Mouse (Mus musculus) heart, embryonic 15.5 days (tissue): ENCODE results near the gene Mrpl23. TPM values are rescaled to one million over a fixed set of nuclear protein-coding genes. Genes with fewer than 3 reads are reported as not detected.

ENCODE experiments used
- ATAC-seq: fragments of 200-750 bp; cut with Nextera tagmentation; replicated peaks from 2 replicates; pipeline ENCODE4 v1.8.0; 2017; ENCODE audit warnings: low read depth, moderate TSS enrichment; ENCODE audit not compliant: insufficient number of reproducible peaks, insufficient read depth, low FRiP score
- H3K27ac ChIP-seq: fragments of 300-500 bp; sonication (generic); 2 replicates; pipeline ENCODE4 v1.5.1; 2015; ENCODE audit warnings: mild to moderate bottlenecking, inconsistent platforms
- H3K27me3 ChIP-seq: fragments of 300-500 bp; sonication (generic); 2 replicates; pipeline ENCODE4 v1.6.1; 2015; ENCODE audit warnings: inconsistent platforms
- H3K36me3 ChIP-seq: fragments of 300-500 bp; sonication (generic); 2 replicates; pipeline ENCODE4 v1.6.1; 2015; ENCODE audit warnings: mild to moderate bottlenecking, inconsistent platforms
- H3K4me1 ChIP-seq: fragments of 300-500 bp; sonication (generic); replicated peaks from 2 replicates; pipeline ENCODE4 v1.6.1; 2015; ENCODE audit warnings: inconsistent platforms
- H3K4me2 ChIP-seq: fragments of 300-500 bp; sonication (generic); 2 replicates; pipeline ENCODE4 v1.6.1; 2015; ENCODE audit warnings: inconsistent platforms, mild to moderate bottlenecking, moderate library complexity
- H3K4me3 ChIP-seq: fragments of 300-500 bp; sonication (generic); 2 replicates; pipeline ENCODE4 v1.5.1; 2015; ENCODE audit warnings: mild to moderate bottlenecking, inconsistent platforms
- H3K9ac ChIP-seq: fragments of 300-500 bp; sonication (generic); 2 replicates; pipeline ENCODE4 v1.6.1; 2015; ENCODE audit warnings: mild to moderate bottlenecking, inconsistent platforms
- H3K9me3 ChIP-seq: fragments of 300-500 bp; sonication (generic); replicated peaks from 2 replicates; pipeline ENCODE4 v1.6.1; 2016; ENCODE audit warnings: inconsistent platforms
- WGBS: fragments of 180-500 bp; shearing (Covaris S2); methylation state at CpG from one replicate; pipeline ENCODE4 v1.1.7; 2015; ENCODE audit warnings: mixed read lengths; 5-methylcytosine and 5-hydroxymethylcytosine counted together
- microRNA counts: library from miRNA; unstranded; fragments of <30 nt; microRNA quantifications from one replicate; lab custom pipeline; 2016
- microRNA-seq: library from miRNA; unstranded; fragments of <30 nt; microRNA quantifications from one replicate; pipeline ENCODE4, GENCODE M21; 2016
- polyA plus RNA-seq: library from polyadenylated mRNA; unstranded; fragments of >200 nt; fragmentation: Nextera tagmentation; extraction: Ambion mirVana; gene quantifications from 2 replicates; pipeline ENCODE4 v1.2.1, GENCODE M21; 2015

The Mrpl23 gene
- polyA plus RNA-seq, 1 experiment from 2014 or later = 17.0 TPM

DNA sequence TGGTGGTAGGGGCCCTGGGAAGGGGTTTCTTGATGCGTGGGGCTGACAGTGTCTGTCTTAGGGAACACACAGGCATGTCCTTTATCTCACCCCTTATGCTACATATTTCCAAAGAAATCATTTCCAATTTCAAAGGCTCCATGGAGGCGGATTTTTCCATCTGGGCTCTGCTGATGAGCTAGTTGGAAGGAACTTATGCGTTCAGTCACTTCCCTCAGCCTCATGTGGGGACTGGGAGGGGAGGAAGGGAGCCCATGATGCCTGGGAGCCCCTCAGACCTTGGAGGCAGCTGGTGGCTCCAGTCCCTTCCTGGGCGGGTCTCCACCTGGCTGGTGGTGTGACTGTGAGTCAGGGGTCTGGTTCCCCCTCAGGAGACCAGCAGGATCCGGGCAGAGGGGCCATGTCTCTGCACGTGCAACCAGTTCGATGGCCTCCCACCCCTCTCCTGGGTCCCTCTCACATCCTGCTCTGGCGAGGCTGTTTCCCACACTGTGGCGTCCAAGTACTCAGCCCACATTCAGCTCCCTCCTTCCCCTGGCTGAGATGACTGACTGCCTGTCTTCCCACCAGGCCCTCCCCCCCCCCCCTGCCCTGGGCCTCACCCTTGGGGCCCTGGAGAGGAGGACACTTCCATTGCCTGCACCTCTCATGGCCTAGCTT lies 55.9 kb downstream of the Mrpl23 start:
- Histone ChIP-seq H3K4me3 (no peak overlapping the region), H3K4me2 (no peak overlapping the region), H3K9ac (no peak overlapping the region), H3K4me1 (peaks cover 36% of the 10 kb centered on the region), H3K27ac (peak overlapping the region; percentile 23), H3K36me3 (no peaks in the 10 kb centered on the region), H3K9me3 (no peaks in the 10 kb centered on the region), H3K27me3 (no peaks in the 10 kb centered on the region)
- 0 out of 2 replicates have a peak, but pooled peaks have one; percentile 40 for ATAC-seq
- WGBS = 60% methylated on average over 9 of the region's 9 CpGs

MicroRNA genes within 50 kb of the gene (microRNA counts, 519-probe panel; counts per million panel counts)
- microRNA mmu-miR-675-3p (lab: Ali Mortazavi, UCI) (2,436 counts per million, percentile 48 among the panel's probes with 10 or more counts), microRNA mmu-miR-675-5p (lab: Ali Mortazavi, UCI) (2,061 counts per million, percentile 25 among the panel's probes with 10 or more counts)

Small RNA genes within 50 kb of the gene (microRNA-seq; reads per million reads assigned to microRNA genes)
- gene Mir675 = 133 reads per million, percentile 53 among the genes with 10 or more reads in this experiment

Other genes with a start within 250 kb of the Mrpl23 start
- not detected in 2 replicates for gene Krtap5-1, start 235.6 kb upstream of the Mrpl23 start, polyA plus RNA-seq
- not detected in 2 replicates for gene Krtap5-4, start 229.1 kb upstream of the Mrpl23 start, polyA plus RNA-seq
- 4.7 and 5.5 TPM in 2 replicates for gene Ifitm10, start 158.9 kb upstream of the Mrpl23 start, polyA plus RNA-seq
- 1.2 TPM in 1 of 2 replicates, not detected in the other for gene Gm49369, start 150.0 kb upstream of the Mrpl23 start, polyA plus RNA-seq
- 389 and 487 TPM in 2 replicates for gene Ctsd, start 144.6 kb upstream of the Mrpl23 start, polyA plus RNA-seq
- gene Syt8, start 97.8 kb upstream of the Mrpl23 start, polyA plus RNA-seq = 0.48 and 1.7 TPM in 2 replicates
- 16.8 and 16.9 TPM in 2 replicates for gene Tnni2, start 90.9 kb upstream of the Mrpl23 start, polyA plus RNA-seq
- gene Lsp1, start 71.9 kb upstream of the Mrpl23 start, polyA plus RNA-seq = 49.6 and 83.5 TPM in 2 replicates
- 4.6 and 4.8 TPM in 2 replicates for gene Tnnt3, start 33.9 kb upstream of the Mrpl23 start, polyA plus RNA-seq
- gene Igf2, start 134.1 kb downstream of the Mrpl23 start, polyA plus RNA-seq = 1,178 and 1,276 TPM in 2 replicates
- not detected in 2 replicates for gene Gm49394, start 137.3 kb downstream of the Mrpl23 start, polyA plus RNA-seq
- gene Ins2, start 210.7 kb downstream of the Mrpl23 start, polyA plus RNA-seq = 0.58 and 1.6 TPM in 2 replicates